ENCODE assay signal across 9 mouse cellular contexts in the genomic region with DNA sequence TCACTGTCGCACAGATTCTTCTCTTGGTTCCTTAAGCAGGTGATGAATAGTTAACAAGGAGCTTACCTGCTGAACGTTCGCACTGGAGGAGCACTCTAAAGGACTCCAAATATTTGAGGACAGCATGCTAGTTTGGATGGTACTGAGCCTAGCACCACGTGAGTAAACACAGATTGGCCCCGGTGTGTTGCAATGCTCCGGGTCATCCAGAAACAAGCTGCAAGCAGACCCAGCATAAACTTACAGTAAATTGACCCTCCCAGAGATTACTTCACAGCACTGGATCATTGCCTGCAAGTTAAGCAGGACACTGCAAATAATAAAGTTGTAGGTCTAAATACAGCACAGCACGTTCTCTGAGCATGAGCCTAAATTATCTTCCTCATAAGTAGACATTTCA. TPM values are rescaled to one million over a fixed set of nuclear protein-coding genes. Genes with fewer than 3 reads are reported as not detected.
A peak's percentile ranks its signal among the peaks of the same experiment; 100 is the strongest.
DNase-seq lines count a peak whose midpoint lies in the region; ATAC-seq and TF ChIP-seq lines count a peak whose summit lies in the region.
"Had no signal": no experiment of that assay in that cellular context is flagged by ENCODE, and none has a peak within 500 bp of the region (broad histone marks: within the 10 kb centered on the region; RNA-seq: fewer than 3 reads in every experiment).

No protein-coding gene starts in this region.

- DNase-seq in kidney, postnatal 25 days, result peak; percentile 10 to 65
- DNase-seq in kidney, postnatal 10 days, result no peak
- peak; percentile 59 for DNase-seq in cerebellum, adult 9-11 months
- DNase-seq in lung, postnatal 4 days, result peak; percentile 69 to 85
- no peak for DNase-seq in frontal cortex, postnatal 10 days (ENCODE audit: low spot score in 2 of 2)
- no peak for DNase-seq in forebrain, embryonic 10.5 days (ENCODE audit: extremely low spot score, low spot score)

- H3K4me2 ChIP-seq in intestine, postnatal 0 days (replicated peaks; ENCODE audit: low read depth), result no peak overlapping the region

- TF ChIP-seq CTCF in intestine, postnatal 0 days (IDR thresholded peaks at IDR 0.05; ENCODE audit: low read depth), result no peak

- 36% methylated on average over 7 of the region's 7 CpGs for WGBS in intestine, postnatal 0 days
- 84% methylated on average over 7 of the region's 7 CpGs for WGBS in forebrain, embryonic 10.5 days

- ATAC-seq in intestine, postnatal 0 days, result peak; percentile 28; the same call in 1 of the 2 replicates
- no peak for ATAC-seq in monocyte, adult 5-6 weeks (replicated peaks; ENCODE audit: insufficient number of reproducible peaks, low FRiP score, low TSS enrichment, poor library complexity, severe bottlenecking)

- H3K36me3 ChIP-seq in intestine, postnatal 0 days (ENCODE audit: control insufficient read depth, insufficient read depth), result no peaks in the 10 kb centered on the region
- no peaks in the 10 kb centered on the region for H3K36me3 ChIP-seq in forebrain, embryonic 10.5 days (replicated peaks)

- no peak overlapping the region for H3K4me3 ChIP-seq in intestine, postnatal 0 days (ENCODE audit: low read depth, low read length)
- no peak overlapping the region for H3K4me3 ChIP-seq in forebrain, embryonic 10.5 days

- H3K9ac ChIP-seq in intestine, postnatal 0 days (ENCODE audit: low read depth, low read length), result no peak overlapping the region

- no peaks in the 10 kb centered on the region for H3K27me3 ChIP-seq in intestine, postnatal 0 days (replicated peaks; ENCODE audit: control insufficient read depth, insufficient read depth, low read length)
- no peaks in the 10 kb centered on the region for H3K27me3 ChIP-seq in forebrain, embryonic 10.5 days (ENCODE audit: poor library complexity, severe bottlenecking)

- H3K4me1 ChIP-seq in intestine, postnatal 0 days (replicated peaks; ENCODE audit: control insufficient read depth, insufficient read depth, low read length), result peaks cover 3% of the 10 kb centered on the region; the same call in 1 of the 2 replicates
- H3K4me1 ChIP-seq in forebrain, embryonic 10.5 days, result no peaks in the 10 kb centered on the region

- H3K9me3 ChIP-seq in intestine, postnatal 0 days (ENCODE audit: control insufficient read depth), result no peaks in the 10 kb centered on the region
- no peaks in the 10 kb centered on the region for H3K9me3 ChIP-seq in forebrain, embryonic 10.5 days

- H3K27ac ChIP-seq in intestine, postnatal 0 days (ENCODE audit: low read depth, low read length), result no peak overlapping the region
- no peak overlapping the region for H3K27ac ChIP-seq in forebrain, embryonic 10.5 days

RNA-seq across cellular contexts. Expression of a gene that starts 4.0 kb away (rescaled TPM):
- polyA plus RNA-seq in intestine, postnatal 0 days (2015; fragmentation: Nextera tagmentation; extraction: Ambion mirVana), result 2.3 and 5.2 TPM in 2 replicates
- total RNA-seq in monocyte, adult 5-6 weeks (2017), result not detected in 3 replicates
- polyA plus RNA-seq in forebrain, embryonic 10.5 days (2016; fragmentation: Nextera tagmentation; extraction: Ambion mirVana), result 0.06 and 0.24 TPM in 2 replicates
- polyA plus RNA-seq: heart, embryonic 14.5 days had no signal

RNA-seq across cellular contexts. Expression of a gene that starts 9.0 kb away (rescaled TPM):
- polyA plus RNA-seq in intestine, postnatal 0 days (2015; fragmentation: Nextera tagmentation; extraction: Ambion mirVana), result 8.4 and 9.3 TPM in 2 replicates
- 7.8 to 13.5 TPM (median 9.5 TPM) in 3 replicates for total RNA-seq in monocyte, adult 5-6 weeks (2017)
- polyA plus RNA-seq in forebrain, embryonic 10.5 days (2016; fragmentation: Nextera tagmentation; extraction: Ambion mirVana), result 45.4 and 47.6 TPM in 2 replicates

RNA-seq across cellular contexts. Expression of a gene that starts 12.9 kb away (rescaled TPM):
- polyA plus RNA-seq in intestine, postnatal 0 days (2015; fragmentation: Nextera tagmentation; extraction: Ambion mirVana), result not detected in 2 replicates
- total RNA-seq in monocyte, adult 5-6 weeks (2017), result not detected in 3 replicates
- not detected in 2 replicates for polyA plus RNA-seq in forebrain, embryonic 10.5 days (2016; fragmentation: Nextera tagmentation; extraction: Ambion mirVana)
- polyA plus RNA-seq: heart, embryonic 14.5 days had no signal

RNA-seq across cellular contexts. Expression of a gene that starts 23.3 kb away (rescaled TPM):
- 0.29 and 0.47 TPM in 2 replicates for polyA plus RNA-seq in intestine, postnatal 0 days (2015; fragmentation: Nextera tagmentation; extraction: Ambion mirVana)
- not detected in 3 replicates for total RNA-seq in monocyte, adult 5-6 weeks (2017)
- polyA plus RNA-seq in forebrain, embryonic 10.5 days (2016; fragmentation: Nextera tagmentation; extraction: Ambion mirVana), result 0.33 and 0.48 TPM in 2 replicates
- polyA plus RNA-seq: heart, embryonic 14.5 days had no signal

RNA-seq across cellular contexts. Expression of a gene that starts 32.1 kb away (rescaled TPM):
- not detected in 2 replicates for polyA plus RNA-seq in intestine, postnatal 0 days (2015; fragmentation: Nextera tagmentation; extraction: Ambion mirVana)
- not detected in 3 replicates for total RNA-seq in monocyte, adult 5-6 weeks (2017)
- polyA plus RNA-seq in forebrain, embryonic 10.5 days (2016; fragmentation: Nextera tagmentation; extraction: Ambion mirVana), result 0.35 TPM in 1 of 2 replicates, not detected in the other
- polyA plus RNA-seq: heart, embryonic 14.5 days had no signal

Comparison
In these comparisons a context has a peak if more than half of its experiments do, and no peak if none do; other contexts are left out.
1. DNase-seq: peak in kidney, postnatal 25 days (2 of 2), cerebellum, adult 9-11 months (single experiment) and lung, postnatal 4 days (2 of 2); none in kidney, postnatal 10 days (single experiment), frontal cortex, postnatal 10 days (0 of 2) and forebrain, embryonic 10.5 days (single experiment).